8 mouse cellular contexts compared by ENCODE assay signal in genomic region chr2:178277206-178277605, GRCm38 (mm10).
DNase-seq lines count a peak whose midpoint lies in the region; ATAC-seq and TF ChIP-seq lines count a peak whose summit lies in the region.

No protein-coding gene starts in this region.

- ATAC-seq in midbrain, embryonic 11.5 days (ENCODE audit: low FRiP score) = no peak
- ATAC-seq in midbrain, embryonic 16.5 days = no peak
- no peak for ATAC-seq in lung, postnatal 0 days
- no peak for ATAC-seq in CD4-positive, CD25-positive, alpha-beta regulatory T cell, adult 4 months

- H3K4me2 ChIP-seq in midbrain, embryonic 11.5 days = no peak overlapping the region
- H3K4me2 ChIP-seq in midbrain, embryonic 16.5 days (ENCODE audit: low read length) = no peak overlapping the region
- no peak overlapping the region for H3K4me2 ChIP-seq in lung, postnatal 0 days (replicated peaks; ENCODE audit: low read depth, low read length)

- no peaks in the 10 kb centered on the region for H3K4me1 ChIP-seq in midbrain, embryonic 11.5 days (ENCODE audit: control insufficient read depth, insufficient read depth, low read length)
- no peaks in the 10 kb centered on the region for H3K4me1 ChIP-seq in midbrain, embryonic 16.5 days (ENCODE audit: control insufficient read depth, insufficient read depth, low read length)
- H3K4me1 ChIP-seq in lung, postnatal 0 days (ENCODE audit: insufficient read depth, low read depth, low read length) = no peaks in the 10 kb centered on the region

- no peaks in the 10 kb centered on the region for H3K9me3 ChIP-seq in midbrain, embryonic 11.5 days (ENCODE audit: control insufficient read depth, low read length)
- H3K9me3 ChIP-seq in midbrain, embryonic 16.5 days (replicated peaks; ENCODE audit: control insufficient read depth, low read length, poor library complexity, severe bottlenecking) = no peaks in the 10 kb centered on the region
- no peaks in the 10 kb centered on the region for H3K9me3 ChIP-seq in lung, postnatal 0 days (ENCODE audit: low read length)

- peak; percentile 88 for DNase-seq in midbrain, embryonic 11.5 days (ENCODE audit: low spot score, missing footprints)
- DNase-seq in embryo, embryonic 11 days = peak; percentile 84
- DNase-seq in kidney, adult 18-20 months = peak; percentile 67
- DNase-seq in lung, postnatal 0 days (ENCODE audit: low spot score) = peak; percentile 58
- DNase-seq in left cerebral cortex, postnatal 14 days (ENCODE audit: low spot score in 2 of 2) = no peak
- no peak for DNase-seq in frontal cortex, postnatal 25 days (ENCODE audit: low spot score in 2 of 2)

- H3K27ac ChIP-seq in midbrain, embryonic 11.5 days (ENCODE audit: low read depth, low read length) = no peak overlapping the region
- no peak overlapping the region for H3K27ac ChIP-seq in midbrain, embryonic 16.5 days (ENCODE audit: low read length)
- no peak overlapping the region for H3K27ac ChIP-seq in lung, postnatal 0 days (ENCODE audit: low read length)

- no peak overlapping the region for H3K9ac ChIP-seq in midbrain, embryonic 11.5 days (ENCODE audit: low read length)
- no peak overlapping the region for H3K9ac ChIP-seq in midbrain, embryonic 16.5 days (ENCODE audit: low read depth, low read length)
- H3K9ac ChIP-seq in lung, postnatal 0 days (replicated peaks; ENCODE audit: low read depth) = no peak overlapping the region

- intact Hi-C loops in left cerebral cortex, postnatal 14 days (cut with DNase I) = no loop called here

- WGBS in midbrain, embryonic 11.5 days = 12% methylated on average over 6 of the region's 6 CpGs
- WGBS in midbrain, embryonic 16.5 days = 16% methylated on average over 6 of the region's 6 CpGs
- WGBS in lung, postnatal 0 days = 3% methylated on average over 6 of the region's 6 CpGs

- no peaks in the 10 kb centered on the region for H3K27me3 ChIP-seq in midbrain, embryonic 11.5 days (ENCODE audit: control insufficient read depth, insufficient read depth, low read length)
- no peaks in the 10 kb centered on the region for H3K27me3 ChIP-seq in midbrain, embryonic 16.5 days (ENCODE audit: control insufficient read depth, insufficient read depth, low read depth, low read length)
- no peaks in the 10 kb centered on the region for H3K27me3 ChIP-seq in lung, postnatal 0 days (replicated peaks; ENCODE audit: insufficient read depth, low read length)

- no peak for TF ChIP-seq CTCF in lung, postnatal 0 days (IDR thresholded peaks at IDR 0.05)

- H3K36me3 ChIP-seq in midbrain, embryonic 11.5 days (ENCODE audit: control insufficient read depth, insufficient read depth, low read length) = no peaks in the 10 kb centered on the region
- peaks cover 7% of the 10 kb centered on the region for H3K36me3 ChIP-seq in midbrain, embryonic 16.5 days (ENCODE audit: control insufficient read depth, insufficient read depth, low read length)
- no peaks in the 10 kb centered on the region for H3K36me3 ChIP-seq in lung, postnatal 0 days (ENCODE audit: insufficient read depth, low read length)

- no peak for TF ChIP-seq EP300 in lung, postnatal 0 days (IDR thresholded peaks at IDR 0.05)

- H3K4me3 ChIP-seq in midbrain, embryonic 11.5 days (ENCODE audit: low read depth, low read length) = no peak overlapping the region
- H3K4me3 ChIP-seq in midbrain, embryonic 16.5 days (ENCODE audit: low read depth, low read length) = no peak overlapping the region
- H3K4me3 ChIP-seq in lung, postnatal 0 days (ENCODE audit: low read depth, low read length) = no peak overlapping the region

Comparison
In these comparisons a context has a peak if more than half of its experiments do, and no peak if none do; other contexts are left out.
1. DNase-seq: peak in midbrain, embryonic 11.5 days (single experiment), embryo, embryonic 11 days (single experiment), kidney, adult 18-20 months (single experiment) and lung, postnatal 0 days (single experiment); none in left cerebral cortex, postnatal 14 days (0 of 2) and frontal cortex, postnatal 25 days (0 of 2).